Mouse (Mus musculus): ENCODE results near the gene Acin1.

The Acin1 gene

DNA sequence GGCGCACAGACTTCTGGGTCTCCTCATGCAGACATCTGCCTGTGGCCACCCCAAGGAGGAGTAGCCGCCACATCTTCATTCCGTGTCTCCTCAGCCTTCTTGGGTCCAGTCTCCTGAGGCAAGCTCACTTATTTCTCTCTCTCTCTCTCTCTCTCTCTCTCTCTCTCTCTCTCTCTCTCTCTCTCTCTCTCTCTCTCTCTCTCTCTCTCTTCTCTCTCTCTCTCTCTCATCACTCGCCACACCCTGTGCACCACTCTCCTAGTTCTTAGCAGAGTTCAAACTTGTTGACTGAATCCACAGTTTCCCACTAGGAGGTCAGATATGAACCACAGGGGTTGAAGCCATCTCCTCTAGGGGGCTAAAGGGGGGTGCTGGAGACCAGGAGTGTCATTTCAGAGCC is 12.0 kb upstream of the Acin1 start, which contains the start of gene Gm29776:
Gene Gm29776 (minus strand): TSS at position 101 of the 400 bp plus-strand sequence.
- DNase-seq (ENCODE audit: low spot score in 2 of 2) = no peak

DNA sequence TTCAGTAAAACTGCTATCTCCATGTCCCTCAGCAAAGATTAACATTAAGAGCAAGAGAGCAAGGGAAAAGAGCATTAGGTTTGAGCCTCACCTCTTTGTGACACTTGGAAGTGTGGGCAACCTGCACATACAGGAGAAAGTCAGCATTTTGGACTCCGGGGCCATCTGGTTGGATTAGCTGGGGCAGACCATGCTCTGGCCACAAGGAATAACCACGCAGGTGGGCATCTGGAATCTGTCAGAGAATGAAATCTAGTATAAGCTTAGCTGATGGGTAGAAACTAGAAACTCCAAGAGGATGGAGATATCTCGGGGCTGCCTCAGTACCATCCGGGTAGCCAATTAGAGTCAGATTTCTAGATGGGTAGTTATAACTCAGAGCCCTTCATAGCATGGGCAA is 10.0 kb upstream of the Acin1 start:
- no peak for DNase-seq (ENCODE audit: low spot score in 2 of 2)

DNA sequence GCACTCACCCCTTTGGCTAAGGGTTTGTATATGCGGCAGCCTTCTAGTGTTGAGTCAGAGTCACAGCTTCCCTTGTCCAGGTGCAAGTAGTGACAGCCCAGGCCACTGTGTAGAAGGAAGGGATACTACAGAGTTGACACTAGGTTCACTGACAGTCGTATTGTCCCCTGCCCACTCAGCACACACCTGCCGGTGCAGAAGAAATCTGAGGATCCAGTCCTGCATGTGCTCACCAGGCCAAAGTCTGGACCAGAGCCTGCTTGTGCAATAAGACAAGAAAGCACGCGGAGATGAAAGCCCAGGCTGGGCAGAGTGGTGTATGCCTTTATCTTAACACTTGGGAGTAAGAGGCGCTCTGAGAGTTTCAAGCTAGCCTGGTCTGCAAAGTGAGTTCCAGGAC is 8.3 kb upstream of the Acin1 start:
- DNase-seq (ENCODE audit: low spot score in 2 of 2) = no peak

DNA sequence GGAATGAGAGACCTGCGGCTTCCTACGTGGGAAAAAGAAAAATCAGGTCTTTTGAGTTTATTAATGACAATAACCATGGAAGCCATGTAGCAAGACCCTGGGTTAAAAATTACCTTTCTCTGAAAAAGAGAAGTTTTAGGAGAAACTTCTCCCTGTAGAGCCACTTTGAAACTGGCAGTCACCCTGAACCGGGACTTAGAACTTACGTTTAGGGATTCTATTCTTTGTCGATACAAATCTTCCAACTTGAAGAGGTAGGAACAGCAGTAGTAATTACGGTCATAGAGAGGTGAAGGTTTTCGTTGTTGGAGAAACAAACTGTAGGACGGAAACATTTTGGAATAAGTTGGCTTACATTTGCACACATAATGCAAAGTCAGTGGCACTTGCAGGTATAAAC is 520 bp upstream of the Acin1 start:
- DNase-seq (ENCODE audit: low spot score in 2 of 2) = no peak

DNA sequence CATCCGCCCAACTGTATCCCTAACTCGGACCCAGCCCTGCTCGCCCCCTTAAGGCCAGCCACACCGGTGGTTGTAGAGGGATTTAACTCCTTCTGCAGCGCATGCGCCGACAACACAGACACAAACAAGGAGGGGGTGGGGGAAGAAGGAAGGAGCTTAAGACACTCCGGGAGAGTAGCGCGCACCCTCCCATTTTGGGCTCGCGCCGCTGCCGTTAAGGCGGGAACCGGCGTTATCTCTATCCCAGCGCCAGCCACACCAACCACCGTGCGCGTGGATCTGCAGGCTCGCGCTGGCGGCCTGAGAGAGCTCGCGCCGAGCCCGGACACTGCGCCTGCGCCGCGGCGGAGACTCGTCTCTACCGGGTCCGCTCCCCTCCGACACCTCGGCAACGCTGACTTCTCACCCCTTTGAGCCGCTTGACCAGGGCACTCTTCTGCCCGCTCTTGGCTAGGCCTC is 639 bp downstream of the Acin1 start, which contains the start of gene 1700123O20Rik:
Gene 1700123O20Rik (plus strand): TSS at position 154 of the 459 bp plus-strand sequence.
- DNase-seq (ENCODE audit: low spot score in 2 of 2) = no peak

DNA sequence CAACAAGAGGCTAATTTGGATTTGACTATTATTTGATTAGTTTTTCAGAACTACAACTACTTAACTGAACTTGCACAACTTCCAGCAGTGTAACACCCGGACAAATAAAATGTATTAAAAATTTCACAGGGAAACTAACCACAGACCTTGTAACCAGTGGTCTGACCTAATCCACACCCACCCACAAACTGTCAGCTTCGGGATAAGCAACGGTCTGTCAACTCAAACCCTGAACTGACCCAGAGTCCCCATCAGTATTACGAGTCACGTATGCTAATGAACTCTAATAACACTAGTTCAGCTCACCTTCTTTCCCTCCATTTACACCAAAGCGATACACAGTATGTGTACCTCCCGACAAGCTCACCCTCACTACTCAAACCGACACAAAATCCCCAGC is 1.3 kb downstream of the Acin1 start:
- DNase-seq (ENCODE audit: low spot score in 2 of 2) = no peak

DNA sequence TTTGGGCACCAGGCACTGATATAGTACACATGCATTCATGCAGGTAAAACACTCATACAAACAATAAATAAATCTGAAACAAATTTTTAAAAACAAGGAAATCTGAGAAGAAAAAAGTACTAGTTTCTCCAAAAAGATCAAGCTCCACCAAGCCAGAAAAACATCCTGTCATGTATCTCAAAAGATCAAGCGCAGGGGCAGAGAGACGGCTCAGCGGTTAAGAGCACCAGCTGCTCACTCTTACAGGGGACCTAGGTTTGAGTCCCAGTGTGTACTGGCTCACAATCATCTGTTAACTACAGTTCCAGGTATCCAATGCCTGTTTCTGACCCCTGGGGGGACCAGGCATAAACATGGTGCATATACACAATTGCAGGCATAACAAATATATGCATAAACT is 4.3 kb downstream of the Acin1 start:
- no peak for DNase-seq (ENCODE audit: low spot score in 2 of 2)

DNA sequence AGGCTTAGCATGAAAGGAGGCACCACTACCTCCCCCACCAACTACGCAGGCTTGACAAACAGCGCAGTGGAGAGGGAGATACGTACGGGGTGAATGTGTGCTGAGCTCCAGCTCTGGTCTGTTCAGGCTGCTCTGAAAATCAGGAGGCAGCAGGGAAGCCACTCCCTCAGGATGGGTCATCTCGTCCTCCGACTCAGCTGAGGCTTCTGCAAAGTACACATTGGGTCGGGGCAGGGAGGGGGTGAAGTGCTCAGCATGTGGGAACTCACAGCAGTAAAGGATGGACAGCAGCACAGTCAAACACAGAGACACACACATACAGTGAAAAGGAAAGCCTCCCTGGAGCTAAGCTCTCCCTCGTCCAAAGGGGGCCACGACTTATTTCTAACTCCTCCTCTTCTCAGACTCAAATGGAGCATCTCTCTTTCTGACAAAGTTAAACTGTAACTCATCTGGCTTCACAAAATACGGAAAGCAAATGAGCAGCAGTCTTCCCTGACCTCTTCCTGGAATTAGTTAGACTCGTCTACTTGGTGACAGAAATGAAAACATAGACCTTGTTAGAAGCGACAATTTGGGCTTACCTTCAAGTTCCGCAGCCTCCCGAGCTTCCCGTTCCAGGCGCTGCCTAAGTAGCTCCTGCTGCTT is 8.0 kb downstream of the Acin1 start:
- DNase-seq (ENCODE audit: low spot score in 2 of 2) = no peak

DNA sequence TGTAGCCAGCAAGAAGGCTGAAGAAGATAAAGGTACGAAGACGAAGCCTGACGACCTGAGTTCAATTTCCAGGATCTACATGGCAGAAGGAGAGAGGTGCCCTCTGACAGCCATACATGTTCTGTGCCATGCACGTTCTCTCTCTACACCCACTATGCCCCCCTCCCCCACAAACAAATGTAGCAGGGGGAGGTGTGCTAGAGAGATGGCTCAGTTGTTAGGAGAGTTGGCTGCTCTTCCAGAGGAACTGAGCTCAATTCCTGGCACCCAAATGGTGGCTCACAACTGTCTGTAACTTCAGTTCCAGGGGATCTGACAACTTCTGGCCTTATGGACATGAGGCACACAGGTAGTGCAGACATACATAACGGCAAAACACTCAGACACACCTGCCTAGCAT is 10.4 kb downstream of the Acin1 start:
- no peak for DNase-seq (ENCODE audit: low spot score in 2 of 2)

DNA sequence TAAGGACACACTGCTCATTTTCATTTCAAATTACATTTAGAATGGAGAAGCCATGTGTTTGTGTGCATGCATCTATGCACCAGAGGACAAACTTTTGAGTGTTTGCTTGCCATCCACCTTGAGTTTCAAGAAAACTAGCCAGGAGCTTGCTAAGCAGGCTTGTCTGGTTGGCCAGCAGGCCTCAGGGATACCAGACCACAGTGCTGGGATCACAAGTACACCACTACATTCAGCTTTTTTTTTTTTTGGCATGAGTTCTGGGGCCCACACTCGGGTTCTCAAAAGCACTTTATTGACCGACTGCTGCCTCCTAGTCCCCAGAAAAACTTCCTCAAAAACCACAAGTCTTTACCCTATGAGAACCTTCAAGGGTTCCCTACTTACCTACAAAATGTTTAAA is 12.4 kb downstream of the Acin1 start:
- no peak for DNase-seq (ENCODE audit: low spot score in 2 of 2)

DNA sequence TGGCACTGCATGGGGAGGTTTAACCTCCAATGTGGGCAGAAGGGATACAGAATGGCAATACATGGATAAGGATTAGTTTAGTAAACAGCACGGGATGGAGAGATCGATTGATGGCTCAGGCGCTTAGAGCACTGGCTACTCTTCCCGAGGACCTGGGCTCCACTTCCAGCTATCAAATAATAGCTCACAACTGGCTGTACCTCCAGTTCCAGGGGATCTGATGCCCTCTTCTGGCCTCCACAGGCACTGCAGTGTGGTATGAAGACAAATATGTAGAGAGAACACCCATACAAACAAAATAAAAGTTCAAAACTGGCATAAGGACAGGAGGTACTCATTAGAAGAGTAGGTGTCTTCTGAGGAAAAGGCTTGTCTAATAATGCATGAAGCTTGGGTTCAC is 17.4 kb downstream of the Acin1 start:
- peak; percentile 32 to 56 for DNase-seq (ENCODE audit: low spot score in 2 of 2)

DNA sequence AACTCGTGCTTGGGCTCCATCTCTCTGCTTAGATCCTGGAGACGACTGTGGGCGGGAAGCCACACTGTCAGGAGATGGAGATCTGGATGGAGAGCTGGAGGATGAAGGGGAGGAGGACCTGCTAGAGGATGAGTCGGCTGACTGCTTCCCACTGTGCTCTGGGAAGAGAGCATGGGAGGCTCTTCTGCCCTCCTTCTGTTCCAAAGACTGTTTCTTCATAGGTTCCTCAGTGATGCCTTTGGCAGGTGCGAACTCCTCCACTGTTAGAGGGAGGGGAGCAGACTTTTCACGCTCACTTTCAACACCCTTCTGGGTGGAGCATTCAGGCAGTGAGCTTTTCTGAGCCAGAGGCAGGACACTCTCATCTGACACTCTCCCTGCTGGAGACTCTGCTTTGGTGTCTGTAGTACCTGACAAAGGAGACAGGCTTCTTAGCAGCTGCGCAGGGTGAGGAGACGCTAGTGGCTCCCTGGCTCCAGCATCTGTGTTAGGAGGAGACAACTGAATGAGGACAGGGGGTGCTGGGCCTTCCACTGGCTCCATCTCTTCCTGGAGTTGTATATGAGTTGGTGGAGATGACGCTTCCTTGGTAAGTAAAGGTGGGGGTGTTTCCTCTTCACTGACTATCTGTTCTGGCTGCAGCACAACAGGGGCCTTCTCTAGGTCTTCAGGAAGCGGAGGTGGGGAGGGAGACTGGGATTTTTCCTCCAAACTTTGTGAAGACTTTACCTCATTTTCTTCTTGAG is 22.1 kb downstream of the Acin1 start:
- no peak for DNase-seq (ENCODE audit: low spot score in 2 of 2)

DNA sequence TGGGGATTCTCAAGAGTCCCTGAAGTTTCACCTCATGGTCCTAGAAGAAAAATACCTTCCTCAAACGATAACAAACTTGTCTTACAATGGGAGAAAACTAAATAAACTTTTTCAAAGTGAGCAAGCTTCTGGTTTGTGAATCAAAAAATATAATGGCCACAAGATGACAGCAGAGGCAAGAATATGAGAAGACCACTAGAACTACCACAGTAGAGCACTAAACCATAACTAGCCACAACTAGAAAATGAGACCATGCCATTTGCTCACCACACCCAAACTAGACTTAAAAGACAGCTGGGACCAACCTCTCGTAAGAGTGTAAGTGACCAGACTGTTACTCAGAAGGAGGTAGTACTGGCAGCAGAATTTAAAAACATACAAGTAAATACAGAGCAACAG is 26.7 kb downstream of the Acin1 start:
- DNase-seq (ENCODE audit: low spot score in 2 of 2) = no peak

DNA sequence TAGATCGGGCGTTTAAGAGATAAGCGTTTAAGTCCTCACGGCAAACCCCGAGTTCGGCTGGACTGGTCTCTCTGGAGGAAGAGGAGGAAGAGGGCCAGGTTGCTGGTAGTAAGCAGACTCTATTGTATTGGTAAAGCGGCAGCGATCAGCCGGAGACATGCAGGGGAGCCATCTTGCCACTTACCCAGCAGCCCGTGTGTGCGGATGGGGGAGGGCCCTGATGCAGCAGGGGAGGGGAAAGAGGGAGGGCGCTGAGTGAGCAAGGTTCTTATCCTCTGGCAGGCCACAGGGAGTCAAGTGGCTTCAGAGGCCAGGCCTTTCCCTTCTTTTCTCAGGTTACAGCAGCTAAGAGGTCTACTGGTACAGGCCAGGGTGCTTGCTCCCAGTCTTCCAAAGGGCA is 33.2 kb downstream of the Acin1 start:
- DNase-seq (ENCODE audit: low spot score in 2 of 2) = peak; percentile 68 to 74

DNA sequence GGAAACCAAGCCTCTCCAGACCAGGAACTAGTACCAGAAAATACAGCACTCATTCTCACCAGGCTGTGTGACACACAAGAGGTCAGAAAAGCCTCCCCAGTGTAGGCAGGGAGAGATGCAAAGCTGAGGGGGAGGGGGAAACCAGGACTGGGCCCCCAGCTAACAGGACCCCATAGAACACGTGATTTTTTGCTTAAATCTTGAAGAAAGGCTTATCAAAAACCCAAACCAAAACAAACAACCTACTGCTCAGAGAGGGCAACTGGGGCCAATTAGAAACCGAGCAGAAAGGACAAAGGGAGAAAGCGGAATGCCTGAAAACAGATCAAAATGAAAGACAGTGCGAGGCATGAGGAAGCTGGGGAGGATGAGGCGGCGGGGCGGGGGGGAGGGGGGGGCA is 33.9 kb downstream of the Acin1 start:
- DNase-seq (ENCODE audit: low spot score in 2 of 2) = no peak

DNA sequence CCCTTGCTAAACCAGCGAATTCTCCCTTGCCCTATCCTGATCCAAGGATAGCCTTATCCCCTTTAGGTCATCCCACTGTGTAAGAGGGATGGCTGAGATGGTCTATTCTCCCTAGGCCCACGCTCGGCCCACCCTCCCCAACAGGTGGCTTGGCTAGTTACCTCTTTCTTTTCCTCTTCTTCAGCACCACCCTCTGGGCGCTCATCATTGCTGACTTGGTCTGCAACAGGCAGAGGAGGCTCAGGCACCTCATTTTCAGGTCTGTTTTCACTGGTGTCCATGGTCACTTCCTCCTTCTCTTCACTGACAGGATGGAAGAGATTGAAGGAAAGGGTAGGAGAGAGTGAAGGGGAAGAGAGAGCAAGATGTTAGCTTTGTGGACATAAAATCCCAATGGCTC is 35.2 kb downstream of the Acin1 start:
- DNase-seq (ENCODE audit: low spot score in 2 of 2) = no peak

DNA sequence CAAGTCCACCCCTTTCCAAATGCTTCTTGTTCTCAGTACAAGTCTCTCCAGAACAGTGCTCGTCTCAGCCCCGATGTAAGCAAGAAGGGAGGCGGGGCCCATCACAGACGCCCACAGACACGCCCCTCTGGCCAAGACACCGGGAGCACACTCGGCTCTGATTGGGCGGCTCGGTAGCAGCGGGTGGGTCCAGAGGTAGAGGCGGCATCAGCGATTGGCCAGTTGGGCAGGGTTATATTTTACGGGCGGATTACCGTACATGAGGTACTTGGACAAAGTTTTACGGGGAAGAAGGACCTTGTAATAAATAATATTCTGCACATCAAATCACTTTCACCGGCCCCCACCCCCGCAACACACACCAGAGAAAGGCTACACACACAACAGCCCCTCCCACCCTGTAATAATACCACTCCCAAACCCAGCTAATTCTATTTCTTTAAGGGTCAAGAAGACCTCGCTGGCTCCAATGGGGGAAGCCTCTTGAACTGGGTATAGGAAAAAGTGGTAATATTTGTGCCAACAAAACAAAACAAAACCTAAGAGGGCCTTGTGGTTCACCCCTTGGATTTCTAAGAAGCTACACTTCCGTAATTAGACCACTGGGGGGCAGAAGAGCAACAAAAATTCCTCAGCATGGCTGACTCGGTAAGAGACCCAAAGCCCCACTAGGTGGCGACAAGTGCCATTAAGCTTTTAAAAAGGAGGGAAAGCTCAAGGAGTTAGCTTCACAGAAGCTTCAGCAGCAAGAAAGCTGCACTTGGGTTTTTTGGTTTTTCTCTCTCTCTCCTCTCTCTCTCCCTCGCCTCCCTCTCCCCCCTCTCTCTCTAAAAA is 35.9 kb downstream of the Acin1 start:
- DNase-seq (ENCODE audit: low spot score in 2 of 2) = peak; percentile 81 to 88

DNA sequence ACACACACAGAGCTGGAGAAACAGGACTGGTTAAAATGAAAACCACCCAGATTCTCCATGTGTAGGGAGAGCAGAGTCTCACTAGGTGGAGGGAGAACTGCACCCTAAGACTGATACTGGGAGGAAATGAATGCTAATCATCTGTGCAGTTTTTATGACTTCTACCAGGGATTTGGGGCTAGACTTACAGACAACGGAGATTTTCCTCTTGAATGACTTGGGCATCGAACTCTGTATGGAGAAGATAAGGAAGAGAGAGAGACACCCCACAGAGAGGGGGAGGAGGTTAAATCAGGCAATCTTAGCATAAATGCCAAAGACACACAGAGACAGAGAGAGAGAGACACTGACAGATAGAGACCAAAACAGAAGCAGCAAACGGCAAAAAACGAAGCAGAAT is 38.8 kb downstream of the Acin1 start:
- no peak for DNase-seq (ENCODE audit: low spot score in 2 of 2)

DNA sequence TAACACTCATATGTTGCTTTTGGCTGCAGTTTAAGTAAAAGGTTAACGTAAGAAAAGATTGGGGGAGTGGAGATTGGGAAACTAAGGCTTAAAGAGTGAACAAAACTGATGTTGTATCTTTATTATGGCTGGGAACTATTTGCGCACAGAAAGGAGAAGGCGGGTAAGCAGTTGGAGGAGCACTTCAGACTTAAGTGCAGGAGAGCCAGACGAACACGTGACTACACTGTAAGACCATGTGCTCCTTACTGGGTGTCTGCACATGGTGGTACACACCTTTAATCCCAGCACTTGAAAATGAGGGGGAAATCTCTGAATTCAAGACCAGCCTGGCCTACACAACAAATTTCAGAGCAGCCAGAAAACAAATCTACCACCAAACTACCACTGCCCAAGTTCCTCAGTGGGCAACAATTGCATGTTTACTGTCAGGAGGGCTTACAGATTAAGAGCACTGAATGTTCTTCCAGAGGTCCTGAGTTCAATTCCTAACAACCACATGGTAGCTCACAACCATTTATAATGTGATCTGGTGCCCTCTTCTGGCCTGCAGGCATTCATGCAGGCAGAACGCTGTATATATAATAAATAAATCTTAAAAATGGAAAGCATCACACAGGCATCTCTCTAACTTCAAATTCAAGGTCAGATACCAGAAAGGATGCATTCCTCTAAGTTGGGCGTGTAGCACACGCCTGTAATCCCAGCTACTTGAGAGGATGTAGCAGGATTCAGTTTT is 39.7 kb downstream of the Acin1 start:
- no peak for DNase-seq (ENCODE audit: low spot score in 2 of 2)

DNA sequence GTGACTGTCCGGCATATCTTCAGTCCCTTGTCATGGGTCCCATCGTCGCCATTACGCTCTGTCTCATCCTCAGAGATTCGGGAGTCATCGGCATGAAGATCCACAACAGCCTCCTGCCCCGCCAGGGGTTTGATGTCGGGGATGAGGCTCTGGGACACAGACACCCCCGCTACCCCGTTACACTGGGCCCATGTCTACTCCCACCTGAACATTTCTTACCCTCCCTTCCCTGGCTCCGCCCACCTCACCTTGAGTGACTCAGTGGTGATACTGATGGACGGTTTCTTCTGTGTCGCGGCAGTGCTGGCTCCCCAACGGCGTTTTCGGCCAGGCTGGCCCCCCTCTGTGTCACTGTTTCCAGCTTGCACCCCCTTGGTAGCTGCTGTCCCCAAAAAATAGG is 40.3 kb downstream of the Acin1 start:
- no peak for DNase-seq (ENCODE audit: low spot score in 2 of 2)

DNA sequence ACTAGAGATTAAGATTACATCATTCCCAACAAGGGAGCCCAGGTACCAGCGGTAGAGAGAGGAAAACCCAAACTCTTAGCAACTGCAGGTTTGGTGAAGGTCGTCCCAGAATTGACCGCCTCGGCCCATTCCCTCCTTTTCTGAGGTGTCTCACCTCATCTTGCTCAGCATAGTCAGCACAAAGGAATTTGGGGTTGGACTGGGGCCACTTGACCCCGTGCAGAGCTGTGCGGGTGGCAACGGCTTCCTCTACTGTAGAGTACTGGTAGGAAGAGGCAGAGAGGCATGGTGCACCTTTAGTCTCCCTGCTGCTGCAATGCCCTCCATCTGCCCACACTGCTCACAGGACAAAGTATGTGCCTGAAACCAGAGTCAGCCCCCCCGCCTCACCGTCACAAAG is 42.4 kb downstream of the Acin1 start:
- DNase-seq (ENCODE audit: low spot score in 2 of 2) = no peak

DNA sequence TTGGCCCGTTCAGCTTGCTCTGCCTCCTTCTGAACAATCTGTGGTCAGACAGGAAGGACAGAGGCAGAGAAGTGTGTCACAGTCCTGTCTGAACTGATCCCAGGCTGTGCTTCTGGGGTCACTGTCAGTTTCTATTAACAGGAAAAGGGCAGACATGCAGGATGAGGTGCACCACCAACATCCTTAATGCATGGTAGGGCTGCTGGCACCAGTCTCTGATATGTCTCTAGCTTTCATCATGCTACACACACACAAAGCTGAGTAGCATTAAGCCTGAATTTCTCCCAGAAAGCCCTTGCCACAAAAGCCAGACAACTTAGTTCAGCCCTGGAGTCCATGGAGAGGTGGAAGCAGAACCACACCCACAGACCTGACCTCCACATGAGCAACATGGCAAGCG is 43.7 kb downstream of the Acin1 start:
- DNase-seq (ENCODE audit: low spot score in 2 of 2) = no peak

Data from natural killer cell, adult 2 months (primary cell).